Mouse (Mus musculus): ENCODE results near the gene Mvp.

Mvp gene

DNA sequence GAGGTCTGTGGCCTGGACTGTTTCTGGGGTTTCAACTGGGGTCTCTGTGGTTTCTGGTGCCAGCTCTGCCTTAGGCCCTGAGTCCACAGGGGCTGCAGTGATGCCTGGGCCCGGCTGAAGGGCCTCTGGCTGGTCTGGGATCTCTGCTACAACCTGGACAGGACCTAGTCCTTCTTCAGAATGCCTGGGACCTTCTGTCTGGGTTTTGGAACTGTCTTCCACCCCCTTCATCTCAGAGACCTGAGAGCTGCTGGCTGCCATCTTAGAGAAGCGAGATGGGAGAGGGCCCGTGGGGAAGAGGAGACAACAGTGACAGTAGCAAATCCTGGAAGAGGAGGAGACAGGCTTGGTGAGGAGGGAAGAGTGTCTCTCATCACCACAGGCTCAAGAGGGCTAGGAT lies 5.6 kb upstream of the Mvp start:
- in situ Hi-C loops (cut with MboI) = no loop called here

DNA sequence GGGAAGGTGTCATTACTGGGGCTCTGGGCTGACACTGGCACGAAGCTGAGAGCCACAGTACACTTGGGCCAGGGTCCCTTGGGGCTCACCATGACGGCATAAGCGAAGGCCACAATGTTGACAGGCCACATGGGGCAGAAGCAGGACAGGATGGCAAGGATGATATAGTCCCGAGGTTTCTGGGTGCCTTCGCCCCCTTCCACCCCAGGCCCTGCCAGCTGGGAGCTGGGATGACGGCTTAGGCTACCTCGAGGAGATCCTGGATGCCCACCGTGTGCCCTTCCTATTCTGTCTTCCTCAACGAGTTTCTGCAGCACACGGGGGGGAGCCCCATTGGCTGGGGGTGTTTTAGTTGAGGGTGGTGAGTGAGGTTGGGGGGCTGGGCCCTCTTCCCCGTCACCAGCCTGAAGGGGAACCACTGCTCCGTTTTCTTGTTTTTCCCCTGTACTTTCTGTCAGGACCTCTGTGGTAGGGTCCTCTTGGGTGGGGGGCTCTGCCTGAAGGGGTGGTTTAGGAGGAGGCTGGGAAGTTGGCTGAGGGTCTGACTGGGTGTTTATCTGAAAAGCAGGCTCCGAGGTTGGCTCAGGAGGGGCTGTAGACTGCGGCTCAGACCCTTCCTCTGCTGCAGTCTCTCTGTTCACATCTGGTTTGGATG lies 5.0 kb upstream of the Mvp start:
- in situ Hi-C loops (cut with MboI) = no loop called here

DNA sequence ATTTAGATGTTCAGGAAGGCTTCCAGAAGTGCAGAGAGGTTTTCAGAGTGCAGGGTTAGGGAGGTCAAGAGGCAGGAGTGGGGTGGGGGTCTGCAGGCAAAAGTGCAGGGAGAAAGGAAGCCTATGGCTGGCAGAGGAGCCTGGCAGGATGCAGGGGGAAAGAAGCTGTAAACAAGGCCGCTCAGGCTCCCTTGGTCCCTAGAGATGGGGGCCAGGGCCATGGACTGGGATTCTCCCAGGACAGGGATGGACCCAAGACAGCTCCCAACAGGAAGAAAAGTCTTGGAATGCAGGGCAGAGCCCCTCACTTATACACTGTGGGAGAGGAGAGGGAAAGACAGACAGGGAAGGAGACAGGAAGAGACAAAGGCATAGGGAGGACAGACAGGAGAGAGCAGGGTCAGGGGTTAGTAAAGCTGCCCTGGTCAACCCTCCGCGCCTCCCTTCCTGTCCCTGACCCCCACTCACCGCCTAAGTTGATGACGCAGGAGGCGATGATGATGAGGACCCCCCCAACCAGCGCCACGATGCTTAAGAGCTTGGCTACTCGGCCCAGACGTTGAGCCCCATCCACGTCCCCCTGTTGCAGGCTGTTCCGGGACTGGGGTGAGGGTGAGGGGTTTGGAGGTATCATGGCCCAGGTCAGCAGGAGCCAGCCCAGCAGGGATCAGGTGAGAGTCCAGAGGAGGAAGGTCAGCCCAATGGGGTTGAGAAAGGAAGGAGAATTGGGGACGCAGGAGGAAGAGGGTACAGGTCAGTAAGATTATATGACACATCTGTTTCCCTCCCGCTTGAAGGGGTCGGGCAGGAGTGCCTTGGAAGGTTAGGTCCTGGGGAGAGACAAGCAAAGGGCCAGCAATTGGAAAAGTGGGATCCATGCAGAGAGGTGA lies 4.2 kb upstream of the Mvp start:
- in situ Hi-C loops (cut with MboI) = no loop called here

DNA sequence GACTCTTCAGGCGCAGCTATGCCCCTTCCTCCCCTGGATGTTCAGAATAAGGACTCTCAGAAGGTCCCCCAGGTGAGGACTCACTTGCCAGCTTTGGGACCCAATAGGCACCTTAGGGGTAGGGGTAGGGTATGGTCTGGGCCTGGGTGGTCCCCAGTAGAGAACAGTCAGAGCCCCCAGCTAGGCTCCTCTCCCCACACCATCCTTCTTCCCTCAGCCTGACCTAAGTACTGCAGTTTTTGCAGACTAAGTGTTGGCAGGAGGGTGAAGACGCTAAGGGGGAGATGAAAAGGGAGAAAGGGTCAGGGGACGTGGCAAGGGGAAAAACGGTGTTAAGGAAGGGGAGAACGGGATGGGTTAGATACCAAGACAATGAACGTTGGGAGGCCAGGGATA lies 3.5 kb upstream of the Mvp start:
- in situ Hi-C loops (cut with MboI) = no loop called here

DNA sequence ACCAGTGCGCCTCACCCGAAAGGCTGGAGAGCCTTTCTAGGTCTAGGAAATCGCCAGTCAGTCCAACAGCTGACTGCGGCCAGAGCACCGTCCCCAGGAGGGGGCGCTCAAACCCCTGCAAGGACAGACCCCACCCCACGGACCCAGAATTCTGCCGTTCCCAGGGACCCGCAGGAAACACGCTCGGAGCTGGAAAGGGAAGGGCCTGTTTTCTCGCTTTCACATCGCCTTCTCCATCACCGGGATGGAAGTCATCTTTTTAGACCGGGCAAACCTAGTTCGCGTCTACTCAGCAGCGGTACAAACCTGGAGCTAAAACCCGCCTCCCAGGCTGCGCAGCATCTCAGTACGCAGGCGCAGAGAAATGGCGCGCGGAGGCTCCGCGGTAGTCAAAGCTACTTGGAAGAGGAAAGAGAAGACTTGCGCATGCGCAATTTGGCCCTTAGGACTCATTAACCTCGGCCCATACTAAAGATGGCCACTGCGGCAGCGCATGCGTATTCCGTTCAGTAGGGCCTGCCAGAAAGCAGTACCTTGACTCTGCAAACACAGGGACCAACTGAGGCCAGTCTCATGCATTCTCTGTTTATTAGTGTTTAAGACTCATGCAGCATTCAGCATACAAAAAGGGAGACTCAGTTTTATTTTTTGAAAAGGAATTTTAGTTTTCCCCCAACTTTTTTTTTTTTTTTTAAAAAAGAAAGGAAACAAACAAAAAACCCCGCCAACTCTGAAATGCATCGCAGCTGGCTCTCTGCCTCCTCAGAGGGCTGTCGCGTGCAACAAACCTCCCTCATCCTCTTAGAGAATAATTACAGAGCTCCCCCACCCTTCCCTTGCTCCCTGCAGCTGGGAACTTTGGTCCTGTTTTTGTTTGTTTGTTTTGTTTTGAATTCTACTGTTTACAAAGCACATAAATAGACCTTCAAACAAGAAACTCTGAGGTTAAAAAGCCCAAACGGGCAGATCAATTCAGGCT lies 2.8 kb upstream of the Mvp start, which contains the start of gene Pagr1a:
TSS of gene Pagr1a (minus strand) at position 382 of the 979 bp plus-strand sequence.
- in situ Hi-C loops (cut with MboI) = no loop called here

DNA sequence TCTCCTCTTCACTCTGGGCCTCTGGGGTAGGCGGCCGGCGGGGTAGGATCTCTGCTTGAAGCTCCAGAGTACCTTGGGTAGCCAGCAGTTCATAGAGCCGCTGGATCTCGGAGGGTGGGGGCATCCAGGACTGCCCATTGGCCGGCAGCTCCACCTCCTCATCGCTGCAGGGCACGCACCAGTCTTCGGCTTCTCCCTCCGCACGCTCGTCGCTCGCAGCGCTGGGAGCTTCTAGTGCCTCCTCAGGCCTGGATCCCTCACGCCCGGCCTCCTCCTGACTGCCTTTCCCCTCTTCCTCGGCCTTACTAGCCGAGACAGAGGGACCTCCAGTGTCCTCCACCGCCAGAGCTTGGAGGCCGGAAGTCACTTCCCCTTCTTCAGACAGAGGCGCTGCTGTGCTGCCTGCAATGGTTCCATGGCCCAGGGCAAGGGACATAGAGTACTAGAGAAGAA lies 2.1 kb upstream of the Mvp start:
- in situ Hi-C loops (cut with MboI) = no loop called here

DNA sequence TGATC lies 1.9 kb upstream of the Mvp start, which contains the start of gene Pagr1b:
TSS of gene Pagr1b (minus strand) at position 4 of the 5 bp plus-strand sequence.
- in situ Hi-C loops (cut with MboI) = no loop called here

DNA sequence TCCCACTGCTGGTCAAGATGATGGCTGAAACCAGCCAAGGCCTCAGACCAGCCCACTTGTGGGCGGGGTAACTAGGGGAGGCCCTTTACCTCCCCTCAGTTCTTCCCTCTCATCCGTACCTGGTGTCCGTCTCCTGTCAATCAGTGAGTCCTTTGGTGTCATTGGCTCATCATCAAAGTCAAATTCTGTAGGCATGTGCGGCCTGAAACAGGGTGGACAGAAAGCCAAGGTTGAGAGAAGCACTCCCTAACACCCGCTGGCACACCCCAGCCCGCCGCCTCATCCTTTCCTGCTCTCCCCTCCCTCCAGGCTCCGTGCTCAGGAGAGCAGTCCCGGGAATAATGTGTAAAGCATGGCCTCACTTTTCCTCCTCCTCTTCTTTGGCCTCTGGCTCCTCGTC lies 1.7 kb upstream of the Mvp start:
- in situ Hi-C loops (cut with MboI) = no loop called here

DNA sequence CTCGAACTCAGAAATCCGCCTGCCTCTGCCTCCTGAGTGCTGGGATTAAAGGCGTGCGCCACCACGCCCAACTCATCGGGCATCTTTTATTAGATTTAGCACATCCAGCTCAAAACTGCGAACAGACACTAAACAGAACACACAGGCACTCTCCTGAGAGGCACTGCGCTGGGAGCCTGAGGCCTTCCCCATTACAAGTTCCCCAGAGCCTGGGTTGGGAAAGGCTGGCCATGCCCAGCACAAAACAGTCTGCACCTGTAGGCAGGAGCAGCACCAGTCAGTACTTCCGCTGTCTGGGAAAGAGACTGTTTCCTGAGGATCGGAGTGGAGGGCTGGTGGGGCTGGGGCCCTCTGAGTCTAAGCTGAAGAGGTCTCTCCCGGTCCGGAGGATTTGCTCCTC lies 572 bp upstream of the Mvp start:
- in situ Hi-C loops (cut with MboI) = no loop called here

DNA sequence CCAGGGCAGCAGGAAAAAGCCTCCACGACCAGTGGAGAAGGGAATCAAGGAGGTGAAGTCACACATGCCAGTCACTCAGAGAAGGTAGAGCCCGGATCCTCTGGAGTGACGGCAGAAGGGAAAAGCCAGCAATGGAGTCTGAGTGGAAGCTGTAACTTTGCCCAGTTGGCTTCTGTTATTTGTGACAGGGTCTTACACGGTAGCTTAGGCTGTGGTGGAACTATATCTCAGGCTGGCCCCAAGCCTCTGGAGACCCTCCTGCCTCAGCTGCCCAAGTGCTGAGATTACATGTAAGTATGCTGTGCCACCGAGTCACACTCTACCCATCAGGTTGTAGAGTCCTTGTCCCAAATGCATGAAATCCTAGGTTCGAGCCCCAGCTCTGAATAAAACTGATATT lies 1.0 kb downstream of the Mvp start:
- in situ Hi-C loops (cut with MboI) = no loop called here

DNA sequence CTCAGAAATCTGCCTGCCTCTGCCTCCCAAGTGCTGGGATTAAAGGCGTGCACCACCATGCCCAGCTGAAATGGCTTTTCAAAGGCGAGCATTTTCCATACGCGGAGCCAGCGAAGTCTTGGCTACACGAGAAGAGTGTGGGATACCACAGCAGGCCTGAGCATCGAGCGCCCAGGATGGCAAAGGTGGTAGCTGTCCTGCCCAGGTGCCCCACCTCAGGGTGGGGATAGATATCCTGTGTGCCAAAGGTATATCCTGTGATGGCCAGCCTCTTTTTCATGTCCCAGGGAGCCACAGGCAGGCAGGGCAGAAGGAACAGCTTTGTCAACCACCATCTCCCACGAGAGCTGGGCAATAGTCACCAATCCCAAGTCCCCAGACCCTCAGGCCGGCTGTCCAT lies 1.6 kb downstream of the Mvp start:
- in situ Hi-C loops (cut with MboI) = no loop called here

DNA sequence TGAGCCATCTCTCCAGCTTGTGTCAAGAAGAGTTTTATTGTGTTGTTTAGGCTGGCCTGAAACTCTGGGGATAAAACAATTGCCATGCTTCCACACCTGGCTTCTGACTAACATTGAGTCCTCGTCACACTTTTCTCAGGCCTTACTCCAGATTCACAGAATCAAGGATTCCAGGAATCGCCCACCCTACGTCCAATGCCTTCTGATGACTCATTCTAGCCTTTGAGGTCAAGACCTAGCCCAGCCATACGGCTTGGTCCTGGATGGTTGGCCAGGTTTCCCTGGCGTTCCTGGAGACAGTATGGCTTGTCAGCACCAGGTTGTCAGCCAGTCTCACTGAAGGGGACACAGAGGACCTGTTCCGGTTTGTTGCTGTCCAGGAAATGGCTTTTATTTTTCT lies 2.0 kb downstream of the Mvp start:
- in situ Hi-C loops (cut with MboI) = no loop called here

DNA sequence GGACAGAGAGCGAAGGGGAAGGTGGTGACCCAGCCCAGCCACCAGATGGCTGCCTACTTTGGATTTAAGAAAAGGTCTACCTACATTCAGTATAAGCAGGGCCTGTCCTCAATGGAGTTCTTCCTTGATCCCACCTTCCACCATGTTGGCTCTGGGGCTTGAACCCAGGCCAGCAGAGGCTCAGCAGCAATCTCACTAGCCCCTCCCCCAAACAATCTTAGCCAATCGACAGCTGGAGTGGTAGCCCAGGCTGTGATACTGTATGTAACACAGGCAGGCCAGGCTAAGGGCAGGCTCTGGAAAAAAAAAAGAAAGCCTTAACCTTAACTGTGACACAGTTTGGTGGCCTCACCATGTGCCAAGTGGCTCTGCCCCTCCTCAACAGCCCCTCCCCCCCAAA lies 2.7 kb downstream of the Mvp start:
- in situ Hi-C loops (cut with MboI) = no loop called here

DNA sequence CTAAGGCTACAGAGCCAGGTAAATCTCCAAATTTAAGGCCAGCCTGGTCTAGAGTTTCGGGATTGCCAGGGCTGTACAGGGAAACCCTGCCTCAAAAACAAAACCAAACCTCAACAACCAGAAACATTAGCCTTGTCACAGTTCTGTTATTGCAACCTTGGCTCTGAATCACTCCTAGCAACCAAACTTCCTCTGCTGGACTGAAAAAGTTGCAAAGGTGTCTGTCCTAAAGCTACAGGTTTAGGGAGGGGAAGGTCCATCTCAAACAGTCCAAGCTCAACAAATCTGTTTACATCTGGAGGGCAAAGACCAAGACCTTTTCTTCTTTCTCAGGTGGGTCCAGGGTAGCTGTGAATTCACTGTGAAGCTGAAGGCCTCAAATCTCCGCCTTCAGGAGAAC lies 3.4 kb downstream of the Mvp start:
- in situ Hi-C loops (cut with MboI) = no loop called here

DNA sequence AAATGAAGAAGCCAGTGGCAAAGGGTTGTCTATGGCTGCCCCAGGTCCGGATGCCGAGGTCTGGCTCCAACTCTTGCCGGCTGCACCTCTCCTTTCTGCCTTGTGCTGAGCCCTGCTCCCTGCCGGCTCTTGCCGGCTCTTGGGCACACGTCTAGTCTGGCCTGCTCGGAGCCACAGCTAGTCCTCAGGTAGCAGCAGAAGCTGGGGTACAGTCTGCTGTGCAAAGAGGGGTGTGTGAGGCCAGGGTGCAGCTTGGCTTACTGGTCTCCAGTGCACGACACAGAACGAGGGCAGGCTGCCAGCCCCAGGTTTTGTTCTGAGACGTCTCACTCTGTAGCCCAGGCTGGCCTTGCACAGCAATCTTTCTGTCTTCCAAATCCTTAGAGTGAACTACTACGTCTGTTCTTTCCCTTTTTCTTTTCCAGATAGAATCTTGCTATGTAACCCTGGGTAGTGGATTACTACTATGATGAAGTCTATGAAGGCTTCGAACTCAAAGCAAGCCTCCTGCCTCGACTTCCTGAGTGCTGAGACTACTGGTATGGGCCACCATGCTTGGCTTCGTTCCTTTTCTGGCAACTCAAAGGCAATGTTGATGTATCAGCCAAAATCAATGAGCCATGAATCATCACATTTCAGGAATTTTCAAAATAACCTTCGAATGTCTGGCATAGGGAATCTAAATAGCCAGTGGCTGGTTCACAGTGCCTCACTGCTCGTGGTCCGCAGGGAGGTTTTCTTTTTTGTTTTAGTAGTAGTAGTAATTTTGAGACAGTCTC lies 4.9 kb downstream of the Mvp start:
- in situ Hi-C loops (cut with MboI) = no loop called here

DNA sequence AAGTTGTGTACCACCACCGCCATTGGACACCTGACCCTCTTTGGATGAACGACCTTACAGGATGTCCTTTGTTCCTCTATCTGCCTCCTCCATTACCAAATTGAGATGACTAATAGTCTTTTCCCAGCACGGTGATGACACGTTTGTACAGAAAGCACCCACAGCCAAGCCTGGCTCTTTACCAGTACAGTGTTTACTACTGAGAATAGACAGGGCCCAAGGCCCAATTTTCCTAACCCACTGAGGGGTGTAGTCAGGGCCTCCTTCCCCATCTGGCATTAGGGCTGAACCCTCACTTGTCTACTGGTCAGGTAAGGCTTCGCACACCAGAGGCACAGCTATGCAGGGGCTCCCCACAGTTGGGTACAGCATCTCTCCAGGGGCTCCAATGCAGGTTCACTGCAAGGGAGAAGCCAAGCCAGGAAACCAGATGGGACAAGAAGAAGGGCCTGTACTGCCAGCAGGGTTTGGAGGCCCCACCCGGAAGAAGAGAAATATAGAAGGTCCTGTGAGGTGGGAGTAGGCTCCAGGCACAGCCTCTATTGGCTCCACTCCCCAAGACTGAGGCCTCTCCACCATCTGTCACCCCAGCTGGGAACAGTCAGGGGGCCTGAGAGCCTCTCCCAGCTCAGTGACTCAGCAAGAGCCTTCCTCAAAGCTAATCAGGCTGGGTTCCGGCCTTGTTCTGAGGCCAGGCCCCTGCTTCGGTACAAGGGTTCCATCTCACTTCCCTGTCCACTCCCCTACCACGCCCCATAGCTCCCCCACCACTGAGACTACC lies 6.0 kb downstream of the Mvp start:
- in situ Hi-C loops (cut with MboI) = no loop called here

DNA sequence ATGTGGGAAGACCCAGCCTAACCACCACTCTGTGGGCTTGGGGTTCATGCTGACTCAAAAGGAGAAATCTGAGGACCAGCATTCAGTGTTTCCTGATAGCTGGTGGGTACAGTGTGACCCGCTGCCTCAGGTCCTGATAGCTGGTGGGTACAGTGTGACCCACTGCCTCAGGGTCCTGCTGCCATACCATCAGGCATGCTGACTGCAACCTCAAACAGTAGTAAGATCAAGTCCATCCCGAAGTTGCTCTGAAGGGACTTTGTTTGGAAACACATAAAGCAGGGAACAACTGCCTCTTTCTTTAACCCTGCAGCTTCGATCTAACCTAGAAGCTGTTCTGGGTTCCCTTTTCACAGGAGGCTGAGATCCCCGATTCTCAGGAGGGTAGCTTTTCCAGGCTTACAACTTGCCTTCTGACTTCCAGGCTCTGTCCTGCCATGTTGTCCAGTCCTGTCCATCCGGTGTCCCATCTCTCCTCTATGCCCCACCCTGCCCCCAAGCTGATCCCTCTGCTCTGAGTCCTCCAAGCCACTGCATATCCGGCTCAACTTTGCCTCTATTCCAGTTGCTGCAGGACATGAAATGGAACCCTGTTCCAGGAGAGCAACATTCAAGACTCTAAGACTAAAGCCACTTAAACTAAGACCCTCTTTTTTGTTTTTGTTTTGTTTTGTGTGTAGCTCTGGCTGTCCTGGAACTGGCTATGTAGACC lies 7.0 kb downstream of the Mvp start:
- in situ Hi-C loops (cut with MboI) = no loop called here

DNA sequence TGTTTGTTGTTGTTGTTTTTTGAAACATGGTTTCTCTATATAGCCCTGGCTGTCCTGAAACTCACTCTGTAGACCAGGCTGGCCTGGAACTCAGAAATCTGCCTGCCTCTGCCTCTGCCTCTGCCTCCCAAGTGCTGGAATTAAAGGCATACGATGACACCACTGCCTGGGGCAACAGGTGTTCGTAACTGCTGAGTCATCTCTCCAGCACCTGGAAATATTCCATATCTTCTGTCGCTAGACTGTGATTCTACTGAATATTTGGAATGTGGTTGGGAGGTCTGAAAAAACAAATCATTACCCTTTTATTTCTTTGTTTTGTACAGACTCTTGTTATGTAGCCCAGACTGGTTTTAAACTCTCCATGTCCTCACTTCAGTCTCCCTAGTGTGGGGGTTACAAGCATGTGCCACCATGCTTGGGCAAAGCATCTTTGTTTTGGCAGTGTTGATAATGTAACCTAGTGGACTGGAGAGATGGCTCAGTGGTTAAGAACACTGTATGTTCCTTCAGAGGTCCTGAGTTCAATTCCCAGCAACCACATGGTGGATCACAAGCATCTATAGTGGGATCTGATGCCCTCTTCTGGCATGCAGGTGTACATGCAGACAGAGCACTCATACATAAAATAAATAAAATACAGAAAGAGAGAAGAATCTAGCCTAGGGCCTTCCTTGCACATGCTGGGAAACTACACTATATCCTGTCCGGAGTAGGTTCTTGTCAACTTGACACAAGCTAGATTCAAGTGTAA lies 10.1 kb downstream of the Mvp start:
- in situ Hi-C loops (cut with MboI) = no loop called here

DNA sequence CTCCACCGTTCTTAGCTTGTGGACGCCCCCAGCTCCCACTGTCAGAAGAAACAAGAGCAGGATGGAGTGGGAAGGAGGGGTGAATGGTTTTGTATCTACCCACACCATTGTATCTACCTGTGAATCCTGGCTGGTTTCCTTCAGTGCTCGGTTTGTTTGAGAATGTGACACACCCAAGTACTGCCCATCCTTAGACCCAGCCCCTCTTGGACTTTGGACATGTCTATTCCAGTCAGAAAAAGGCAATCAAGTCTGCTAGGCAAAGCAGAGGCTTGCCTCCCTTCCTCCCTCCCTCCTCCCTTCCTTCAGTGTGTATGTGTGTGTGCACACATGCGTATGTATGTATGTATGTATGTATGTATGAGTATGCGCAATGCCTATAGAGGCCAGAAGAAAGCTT lies 10.8 kb downstream of the Mvp start:
- in situ Hi-C loops (cut with MboI) = no loop called here

DNA sequence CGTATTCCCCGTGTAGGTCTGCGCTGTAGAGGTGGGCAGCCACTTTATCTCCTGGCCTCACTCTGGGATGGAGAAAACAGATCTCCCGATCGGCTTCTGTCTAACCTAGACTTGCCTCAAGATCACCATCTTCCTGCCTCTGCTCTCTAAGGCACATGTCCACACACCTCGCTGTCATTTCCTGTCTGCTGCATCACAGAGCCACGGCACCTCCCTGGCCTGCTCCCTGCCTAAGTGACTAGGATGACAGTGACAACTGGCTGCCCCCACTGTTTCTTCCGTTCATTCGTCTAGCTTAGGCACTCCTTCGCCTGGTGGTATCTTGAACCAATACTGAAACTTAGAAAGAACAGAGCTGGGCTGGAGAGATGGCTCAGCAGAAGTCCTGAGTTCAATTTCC lies 14.9 kb downstream of the Mvp start:
- in situ Hi-C loops (cut with MboI) = no loop called here
